Mouse (Mus musculus) Patski (cell line): ENCODE measurements around the gene Gpr179. TPM values are rescaled to one million over a fixed set of nuclear protein-coding genes. Genes with fewer than 3 reads are reported as not detected.

Experiments used
- ATAC-seq: fragments of 100-300 bp; one replicate; pipeline ENCODE4 v1.8.0; 2021
- CTCF ChIA-PET: fragments of 350-600 bp; sonication (Branson Sonifier 250); formaldehyde crosslinking; loops from one replicate; lab custom pipeline; 2022; ENCODE audit warnings: inconsistent platforms; lab: Charles Lee
- POLR2A ChIA-PET: fragments of 350-600 bp; sonication (Branson Sonifier 250); formaldehyde crosslinking; loops from one replicate; lab custom pipeline; 2022; ENCODE audit warnings: antibody characterized with exemption, inconsistent platforms; lab: Charles Lee
- DNase-seq: peaks from one replicate; pipeline ENCODE4 v3.0.0-alpha.2; 2011; ENCODE audit warnings: low read depth, low spot score
- H3K27me3 ChIP-seq: fragments of 371-371 bp; one replicate; pipeline ENCODE4 v1.5.1; 2021
- CTCF ChIP-seq: fragments of 100-300 bp; IDR thresholded peaks from one replicate; pipeline ENCODE4 v1.5.1; 2021
- in situ Hi-C: fragments of 300-500 bp; cut with MboI; formaldehyde crosslinking; loops from 3 replicates; pipeline ENCODE4 v1.11.1; 2018; ENCODE audit warnings: low pct_unique_long_range_greater_than_20kb, mixed read lengths
- polyA plus RNA-seq: library from polyadenylated mRNA; unstranded; gene quantifications from one replicate; pipeline ENCODE4 v1.2.3, GENCODE M21; 2021

Gpr179 gene
- polyA plus RNA-seq, 1 experiment from 2014 or later: 0.09 TPM

DNA sequence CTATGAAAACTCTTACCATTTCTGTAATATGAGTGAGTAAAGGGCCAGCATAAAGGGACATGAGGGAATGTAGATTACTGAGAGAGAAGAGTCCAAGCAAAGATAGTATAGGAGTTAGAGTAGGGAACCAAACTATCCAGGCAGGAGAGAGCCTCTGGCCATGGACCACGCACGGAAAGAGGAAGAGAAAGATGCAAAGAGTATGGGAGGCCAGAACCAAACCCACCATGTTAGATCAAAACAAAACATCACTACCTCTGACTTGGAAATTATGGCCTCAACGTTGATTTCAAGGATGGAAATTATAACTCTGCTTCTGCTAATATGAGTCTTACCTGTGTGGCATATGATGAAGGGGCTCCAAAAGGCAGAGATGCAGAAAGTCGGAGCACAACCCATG lies 67.0 kb downstream of the Gpr179 start:
- in situ Hi-C loops: no loop called here
- CTCF ChIA-PET: interaction anchor here (1.2 kb wide), 1 partner anchor 26 kb away, joined by 7 read pairs; no protein-coding TSS in a partner anchor
- no peak for ATAC-seq
- no peak for DNase-seq
- no peaks in the 10 kb centered on the region for H3K27me3 ChIP-seq
- POLR2A ChIA-PET: no interaction called here
- no peak for TF ChIP-seq CTCF

DNA sequence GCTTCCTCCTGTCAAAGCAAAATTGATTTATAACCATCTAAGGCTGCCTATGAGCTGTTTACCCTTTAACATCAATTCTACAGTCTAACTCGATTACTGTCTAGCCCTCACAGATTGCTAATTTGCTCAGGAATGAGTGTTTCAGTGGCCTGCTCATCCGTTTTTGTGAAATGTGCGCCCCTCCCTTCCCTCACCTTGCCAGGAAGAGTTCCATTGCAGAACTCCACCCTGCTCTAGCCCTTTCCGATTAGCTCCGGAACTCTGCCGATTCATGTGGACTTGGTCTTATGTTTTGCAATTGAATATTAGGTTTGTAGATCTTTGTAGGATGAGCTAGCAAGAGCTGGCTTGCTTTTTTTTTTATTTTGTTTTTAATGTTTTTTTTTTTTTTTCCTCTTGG lies 69.7 kb downstream of the Gpr179 start:
- POLR2A ChIA-PET: interaction anchor here (0.6 to 0.7 kb wide), 2 partner anchors 29 to 120 kb away, joined by 3 to 6 read pairs; no protein-coding TSS in a partner anchor
- CTCF ChIA-PET: no interaction called here
- no peak for ATAC-seq
- no peak for TF ChIP-seq CTCF
- in situ Hi-C loops: no loop called here
- H3K27me3 ChIP-seq: no peaks in the 10 kb centered on the region
- DNase-seq: no peak

Other genes with a start within 250 kb of the Gpr179 start
- not detected for gene Tbx21, start 236.7 kb downstream of the Gpr179 start, polyA plus RNA-seq
- 2.8 TPM for gene Tbkbp1, start 200.6 kb downstream of the Gpr179 start, polyA plus RNA-seq
- gene Kpnb1, start 164.2 kb downstream of the Gpr179 start, polyA plus RNA-seq: 187 TPM
- gene Npepps, start 71.4 kb downstream of the Gpr179 start, polyA plus RNA-seq: 114 TPM
- gene Mrpl45, start 36.4 kb downstream of the Gpr179 start, polyA plus RNA-seq: 43.5 TPM
- 21.7 TPM for gene Socs7, start 10.5 kb upstream of the Gpr179 start, polyA plus RNA-seq
- 16.0 TPM for gene Arhgap23, start 63.5 kb upstream of the Gpr179 start, polyA plus RNA-seq
- gene 4933428G20Rik, start 148.3 kb upstream of the Gpr179 start, polyA plus RNA-seq: 0.17 TPM
- 1.8 TPM for gene Srcin1, start 224.1 kb upstream of the Gpr179 start, polyA plus RNA-seq